Mouse (Mus musculus) layer of hippocampus, adult 9-10 months (tissue): ENCODE results near the gene Ap1g1.
"Not testable (repeated sequence)": the region's sequence is repeated elsewhere in the genome, so short reads cannot be mapped to it uniquely, and the experiment has no call there.

ENCODE experiments used
- DNase-seq: peaks from one replicate; pipeline ENCODE4 v3.0.0; 2022; ENCODE audit warnings: low spot score

Gene Ap1g1

GRCm38 (mm10) chr8:109865536-109865935, 87.2 kb downstream of the Ap1g1 start:
- no peak for DNase-seq

- DNase-seq, result no peak
These were observed 88.3 kb downstream of the Ap1g1 start for GRCm38 (mm10) chr8:109866690-109867089.

DNA sequence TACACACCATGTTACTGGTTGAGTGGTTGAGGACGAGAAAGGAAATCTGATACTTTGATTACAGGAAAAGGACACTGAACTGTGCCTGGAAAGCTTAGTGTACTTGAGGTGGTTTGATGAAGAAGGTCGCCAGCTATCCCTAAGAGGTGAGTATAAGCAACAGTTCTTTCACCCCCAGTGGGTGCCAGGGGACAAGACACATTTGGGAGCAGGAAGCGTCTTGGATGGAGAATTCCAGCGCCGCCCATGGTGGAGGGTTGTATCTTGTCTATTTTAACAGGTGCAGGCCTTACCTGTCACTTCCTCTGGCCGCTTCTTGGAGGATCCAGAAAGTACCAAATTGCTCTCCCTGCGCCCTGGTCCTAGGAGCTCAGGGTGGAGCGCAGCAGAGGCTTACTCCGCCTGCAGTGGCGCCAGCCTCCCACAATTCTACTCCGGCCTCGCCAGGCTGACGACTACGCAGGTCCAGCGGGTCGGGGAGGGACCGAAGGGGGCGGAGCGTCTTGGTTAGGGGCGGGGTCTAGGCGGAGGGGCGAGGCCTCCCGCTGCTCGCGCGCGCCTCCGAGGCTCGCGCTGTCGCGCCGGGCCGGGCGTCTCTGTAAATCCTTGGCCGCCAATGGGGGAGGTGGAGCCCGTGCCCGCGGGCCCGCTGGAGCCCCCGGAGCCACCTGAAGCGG, 89.8 kb downstream of the Ap1g1 start, which contains the start of gene Phlpp2:
Gene Phlpp2, plus strand, starts transcription at position 540 of the 677 bp plus-strand sequence.
- peak; percentile 55 for DNase-seq

GRCm38 (mm10) chr8:109868680-109869361, 90.5 kb downstream of the Ap1g1 start:
- no peak for DNase-seq

- no peak for DNase-seq
These were observed 92.7 kb downstream of the Ap1g1 start for GRCm38 (mm10) chr8:109871056-109871455.

- DNase-seq, result not testable (repeated sequence)
These were observed 95.4 kb downstream of the Ap1g1 start for GRCm38 (mm10) chr8:109873800-109874199.

GRCm38 (mm10) chr8:109880012-109880662, 101.8 kb downstream of the Ap1g1 start:
- DNase-seq, result no peak

DNA sequence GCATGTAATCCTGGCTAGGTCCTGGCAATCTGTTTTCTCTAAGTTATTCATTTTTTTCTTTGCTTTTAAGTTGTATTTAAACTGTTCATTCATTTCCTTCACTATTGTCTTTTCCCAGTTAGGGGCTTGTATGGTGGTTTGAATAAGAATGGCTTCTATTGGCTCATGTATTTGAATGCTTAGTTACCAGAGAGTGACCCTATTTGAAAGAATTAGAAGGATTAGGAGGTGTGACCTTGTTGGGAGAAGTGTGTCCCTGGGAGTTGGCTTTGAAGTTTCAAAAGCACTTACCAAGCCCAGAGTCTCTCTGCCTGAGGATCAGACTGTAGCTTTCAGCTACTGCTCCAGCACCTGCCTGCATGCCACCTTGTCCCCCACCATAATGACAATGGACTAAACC, 106.9 kb downstream of the Ap1g1 start:
- no peak for DNase-seq

GRCm38 (mm10) chr8:109889211-109889610, 110.9 kb downstream of the Ap1g1 start:
- DNase-seq, result no peak

DNA sequence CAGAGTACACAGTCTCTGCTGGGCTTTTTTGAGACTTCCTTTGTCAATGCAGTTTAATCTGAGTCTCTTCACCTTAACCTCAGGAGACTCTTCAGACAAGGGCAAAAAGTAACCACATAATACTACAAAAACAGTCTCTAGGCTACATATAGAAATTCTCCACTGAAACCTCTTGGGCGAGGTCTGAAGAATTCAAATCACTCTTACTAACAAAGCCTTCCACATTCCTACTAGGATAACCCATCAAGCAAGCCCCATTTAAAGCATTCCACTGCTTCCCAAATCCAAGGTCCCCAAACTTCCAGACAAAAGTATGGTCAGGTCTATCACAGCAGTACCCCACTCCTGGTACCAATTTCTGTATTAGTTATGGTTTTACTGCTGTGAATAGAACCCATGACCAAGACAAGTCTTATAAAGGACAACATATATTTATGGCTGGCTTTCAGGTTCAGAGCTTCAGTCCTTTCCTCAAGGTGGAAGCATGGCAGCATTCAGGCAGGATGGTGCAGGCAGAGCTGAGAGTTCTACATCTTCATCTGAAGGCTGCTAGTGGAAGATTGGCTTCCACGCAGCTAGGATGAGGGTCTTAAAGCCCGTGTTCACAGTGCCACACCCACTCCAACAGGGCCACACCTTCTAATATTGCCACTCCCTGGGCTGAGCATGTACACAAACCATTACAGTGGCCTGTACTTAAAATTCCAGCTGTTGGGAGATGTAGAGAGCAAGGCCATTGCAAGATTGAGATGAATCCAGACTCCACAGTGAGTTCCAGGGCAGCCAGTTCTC, 112.6 kb downstream of the Ap1g1 start:
- DNase-seq, result no peak

- DNase-seq, result no peak
These were observed 116.3 kb downstream of the Ap1g1 start for GRCm38 (mm10) chr8:109894636-109895035.

- no peak for DNase-seq
These were observed 117.0 kb downstream of the Ap1g1 start for GRCm38 (mm10) chr8:109895355-109895754.

GRCm38 (mm10) chr8:109902379-109902778, 124.0 kb downstream of the Ap1g1 start:
- DNase-seq, result no peak

DNA sequence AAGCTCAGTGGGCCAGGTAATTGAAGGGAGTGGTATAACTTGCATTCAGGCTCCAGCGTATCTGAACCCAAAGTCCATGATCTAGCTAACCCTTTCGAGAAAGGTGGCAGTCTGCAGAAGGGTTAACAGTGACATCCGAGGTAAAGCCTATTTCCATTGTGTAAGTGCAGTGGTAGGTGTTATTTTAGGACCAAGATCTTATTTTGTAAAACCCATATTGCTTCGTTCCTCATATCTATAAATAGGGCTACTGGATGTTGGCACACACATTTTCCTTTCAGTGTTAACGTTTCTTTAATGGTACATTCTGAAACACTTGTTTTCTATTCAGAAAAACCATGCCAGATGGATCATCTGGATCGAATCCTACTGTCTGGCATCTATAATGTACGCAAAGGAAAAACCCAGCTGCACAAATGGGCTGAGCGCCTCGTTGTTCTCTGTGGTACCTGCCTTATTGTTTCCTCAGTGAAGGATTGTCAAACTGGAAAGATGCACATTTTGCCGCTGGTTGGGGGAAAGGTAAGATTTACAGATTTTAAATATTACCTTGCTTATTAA, 125.6 kb downstream of the Ap1g1 start:
- DNase-seq, result peak; percentile 61

DNA sequence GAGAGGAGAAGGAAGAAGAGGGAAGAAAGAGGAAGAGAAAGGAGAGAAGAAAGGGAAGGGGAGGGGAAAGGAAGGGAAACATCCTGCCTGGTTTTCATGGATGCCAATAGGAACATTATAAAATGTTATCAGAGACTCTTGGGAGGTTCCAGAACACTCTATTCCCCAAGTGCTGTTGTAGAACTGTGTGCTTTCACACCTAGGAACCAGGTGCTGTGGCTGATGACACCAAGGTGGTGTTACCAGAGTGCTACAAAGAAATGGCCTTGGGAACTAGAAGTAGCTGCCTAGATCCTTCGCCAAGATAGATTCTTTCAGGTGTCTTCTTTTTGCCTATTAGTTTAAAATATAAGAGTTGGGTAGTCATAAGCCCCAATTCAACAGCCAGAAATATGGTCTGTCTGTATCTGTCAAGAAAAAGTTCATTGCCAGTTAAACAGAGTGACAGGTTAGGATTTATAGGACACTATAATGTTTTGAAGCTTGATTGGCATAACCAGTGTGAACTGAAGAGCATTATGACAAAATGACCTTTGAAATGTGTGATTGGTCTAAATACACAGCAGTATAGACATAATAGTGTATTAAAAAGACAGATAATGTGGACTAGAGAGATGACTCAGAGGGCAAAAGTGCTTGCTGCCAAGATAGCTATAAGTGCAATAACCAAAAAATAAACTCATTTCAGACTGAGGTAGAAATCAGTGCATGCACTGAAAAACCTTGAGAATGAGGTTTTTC, 126.7 kb downstream of the Ap1g1 start:
- DNase-seq, result no peak

DNA sequence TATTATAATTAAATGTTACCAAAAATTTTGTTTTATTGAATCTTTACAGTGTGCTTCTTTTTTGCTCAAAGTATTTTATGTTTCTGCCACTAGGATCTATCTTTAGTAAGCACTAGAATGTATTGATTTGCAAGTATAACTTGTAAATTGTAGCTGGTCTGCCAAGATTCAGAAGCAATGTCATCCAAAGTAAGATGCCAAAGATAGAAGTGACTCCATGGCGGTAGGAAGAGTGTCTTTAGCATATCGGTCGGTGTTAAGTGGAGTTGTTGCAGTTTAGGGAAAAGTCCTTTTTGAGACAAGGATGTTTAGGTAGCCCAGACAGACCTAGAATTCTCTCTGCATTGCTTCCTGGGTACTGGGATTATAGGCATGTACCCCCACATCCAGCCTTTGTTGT, 128.6 kb downstream of the Ap1g1 start:
- no peak for DNase-seq

- DNase-seq, result no peak
These were observed 129.0 kb downstream of the Ap1g1 start for GRCm38 (mm10) chr8:109907376-109907775.
